Mouse (Mus musculus): ENCODE measurements around the gene Kmt2b.

The Kmt2b gene

GRCm38 (mm10) chr7:30566033-30566432 is 22.5 kb downstream of the Kmt2b start:
- DNase-seq (ENCODE audit: low spot score in 2 of 2): no peak

- DNase-seq (ENCODE audit: low spot score in 2 of 2): no peak
Observed at GRCm38 (mm10) chr7:30564970-30565571, 23.5 kb downstream of the Kmt2b start, which contains the start of gene Igflr1. Gene Igflr1, plus strand, starts transcription at chr7:30565427.

- peak; percentile 53 to 54 for DNase-seq (ENCODE audit: low spot score in 2 of 2)
Observed at GRCm38 (mm10) chr7:30563906-30564280, 24.6 kb downstream of the Kmt2b start.

- DNase-seq (ENCODE audit: low spot score in 2 of 2): peak; percentile 94 to 96
Observed at GRCm38 (mm10) chr7:30563117-30563905, 25.2 kb downstream of the Kmt2b start, which contains the start of the genes U2af1l4, Gm49396 and Psenen. Gene U2af1l4, plus strand, starts transcription at chr7:30563301. Gene Gm49396, plus strand, starts transcription at chr7:30563344. Gene Psenen, minus strand, starts transcription at chr7:30563627.

DNA sequence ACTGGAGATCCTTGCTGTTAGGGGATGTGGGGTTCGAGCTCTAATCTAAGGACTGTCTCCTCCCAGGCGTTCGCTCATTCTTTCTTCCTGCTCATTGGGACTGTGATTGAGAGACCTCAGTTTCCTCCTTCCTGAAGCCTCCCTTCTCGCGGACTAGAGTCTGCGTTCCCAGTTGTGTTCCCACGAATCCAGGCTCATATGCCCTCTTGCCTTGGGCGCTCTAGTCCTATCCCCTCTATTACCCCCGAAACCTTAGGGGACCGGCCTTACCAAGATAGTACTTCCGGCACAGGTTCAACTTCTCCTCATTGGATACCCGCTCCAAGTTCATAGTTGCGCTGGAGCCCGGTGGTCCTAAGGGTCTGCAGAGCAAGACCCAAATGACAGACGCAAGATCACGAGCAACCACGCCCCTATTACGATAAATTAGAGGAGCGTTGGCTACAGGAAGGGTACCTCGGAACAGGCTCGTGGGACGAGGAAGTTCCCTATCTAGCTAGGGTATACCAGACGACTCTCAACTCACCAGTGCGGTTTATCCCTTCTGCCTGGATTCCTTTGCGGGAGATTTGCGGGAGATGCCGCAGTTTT is 25.9 kb downstream of the Kmt2b start:
- DNase-seq (ENCODE audit: low spot score in 2 of 2): no peak

- DNase-seq (ENCODE audit: low spot score in 2 of 2): no peak
Observed at GRCm38 (mm10) chr7:30560296-30560695, 28.2 kb downstream of the Kmt2b start.

DNA sequence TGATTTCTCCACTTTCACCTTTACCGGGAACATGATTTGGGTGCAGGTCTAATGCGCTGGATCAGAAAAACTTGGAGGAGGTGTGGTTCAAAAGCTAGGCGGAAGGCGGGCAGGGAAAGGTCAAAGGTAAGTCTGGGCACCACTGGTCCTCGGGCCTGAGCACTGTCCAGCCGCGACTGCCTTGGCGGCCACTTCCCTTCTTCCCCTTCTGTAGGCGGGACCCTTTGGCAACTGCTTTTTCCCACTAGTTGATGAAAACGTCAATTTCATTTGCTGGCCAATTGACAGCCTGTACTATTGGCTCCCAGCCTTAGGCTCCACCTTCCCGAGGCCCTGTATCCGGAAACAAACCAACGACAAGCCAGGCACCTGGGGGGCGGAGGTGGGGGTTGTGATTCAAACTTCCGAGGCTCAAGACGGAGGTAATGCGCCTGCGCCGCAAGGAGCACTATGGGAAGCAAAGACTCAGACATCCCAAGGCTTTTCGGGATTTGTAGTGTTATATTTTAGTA is 29.0 kb downstream of the Kmt2b start, which contains the start of gene Lin37:
Lin37 (minus strand) TSS at position 396 of the 512 bp plus-strand sequence.
- peak; percentile 91 to 93 for DNase-seq (ENCODE audit: low spot score in 2 of 2)

GRCm38 (mm10) chr7:30558656-30559442 is 29.7 kb downstream of the Kmt2b start:
- no peak for DNase-seq (ENCODE audit: low spot score in 2 of 2)

GRCm38 (mm10) chr7:30557901-30558514 is 30.5 kb downstream of the Kmt2b start:
- no peak for DNase-seq (ENCODE audit: low spot score in 2 of 2)

DNA sequence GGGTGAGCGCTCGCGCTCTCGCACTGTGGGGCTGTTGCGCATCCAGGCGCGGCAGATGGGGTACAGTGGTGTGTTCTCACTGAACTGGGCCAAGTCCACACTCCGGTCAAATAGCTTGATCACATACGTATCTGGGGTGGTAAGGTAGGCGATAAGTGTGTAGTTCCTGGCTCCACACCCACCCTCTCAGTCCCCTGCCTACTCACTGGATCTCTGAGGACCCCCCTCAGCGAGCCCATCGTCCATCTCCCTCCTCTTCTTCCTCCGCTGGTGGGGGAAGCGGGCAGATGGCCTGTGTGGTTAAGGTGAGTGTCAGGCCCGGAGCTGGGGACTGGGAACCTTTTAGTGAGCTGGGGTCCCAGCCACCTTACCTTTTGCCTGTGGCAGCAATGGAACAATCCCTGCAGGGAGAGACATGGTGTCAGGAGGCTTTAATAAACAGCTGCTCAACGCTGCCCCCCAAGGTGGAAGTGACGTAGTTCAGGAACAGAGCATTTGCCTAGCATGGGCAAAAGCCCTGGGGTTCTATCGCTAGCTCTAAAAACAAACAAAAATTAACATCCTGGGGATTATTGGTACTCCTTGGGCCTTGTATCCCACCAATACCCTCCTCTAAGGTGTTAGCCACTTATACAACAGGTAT is 31.5 kb downstream of the Kmt2b start:
- DNase-seq (ENCODE audit: low spot score in 2 of 2): peak in 1 of 2 experiments; percentile 34

GRCm38 (mm10) chr7:30553810-30554584 is 34.5 kb downstream of the Kmt2b start:
- no peak for DNase-seq (ENCODE audit: low spot score in 2 of 2)

- DNase-seq (ENCODE audit: low spot score in 2 of 2): no peak
Observed at GRCm38 (mm10) chr7:30553021-30553589, 35.4 kb downstream of the Kmt2b start.

- peak; percentile 94 for DNase-seq (ENCODE audit: low spot score in 2 of 2)
Observed at GRCm38 (mm10) chr7:30552102-30553020, 36.2 kb downstream of the Kmt2b start, which contains the start of the genes Hspb6 and Proser3. Gene Hspb6, plus strand, starts transcription at chr7:30552178. Gene Proser3, minus strand, starts transcription at chr7:30552299.

DNA sequence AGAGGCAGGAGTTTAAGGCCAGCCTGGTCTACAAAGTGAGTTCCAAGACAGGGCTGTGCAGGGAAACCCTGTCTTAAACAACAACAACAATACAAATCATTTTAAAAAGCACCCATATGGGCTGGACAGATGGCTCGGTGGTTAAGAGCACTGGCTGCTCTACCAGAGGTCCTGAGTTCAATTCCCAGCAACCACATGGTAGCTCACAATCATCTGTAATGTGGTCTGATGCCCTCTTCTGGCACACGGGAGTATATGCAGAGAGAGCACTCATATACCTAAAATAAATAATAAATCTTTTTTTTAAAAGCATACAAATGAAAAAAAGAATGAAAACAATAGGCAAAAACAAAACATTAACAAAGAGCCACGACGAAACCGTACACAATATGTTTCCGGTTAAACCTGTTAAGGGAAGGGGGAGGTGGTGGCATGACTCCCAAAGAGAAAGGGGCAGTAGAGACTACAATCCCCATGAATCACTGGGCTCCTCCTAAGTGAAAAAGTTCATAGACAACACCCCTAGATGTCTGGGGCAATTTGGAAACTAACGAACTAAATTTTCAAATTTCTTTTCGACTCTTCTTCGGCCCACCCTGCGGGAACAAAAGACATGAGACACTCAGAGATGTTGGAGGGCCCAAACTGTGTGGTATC is 37.0 kb downstream of the Kmt2b start:
- no peak for DNase-seq (ENCODE audit: low spot score in 2 of 2)

DNA sequence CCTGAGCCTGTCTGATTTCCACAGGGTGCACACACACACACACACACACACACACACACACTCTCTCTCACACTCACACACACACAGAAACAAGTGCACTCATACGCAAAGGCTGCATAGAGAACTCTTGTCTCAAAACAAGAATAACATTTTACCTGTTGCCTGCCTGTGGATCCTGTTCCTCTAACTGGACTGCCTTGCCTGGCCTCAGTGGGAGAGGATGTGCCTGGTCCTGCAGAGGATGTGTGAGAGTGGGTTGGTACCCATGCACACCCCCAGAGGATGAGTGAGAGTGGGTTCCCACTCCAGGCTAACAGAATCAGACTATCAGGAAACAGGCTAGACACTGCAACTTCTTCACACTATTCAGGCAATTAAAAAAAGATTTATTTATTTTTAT is 37.9 kb downstream of the Kmt2b start:
- DNase-seq (ENCODE audit: low spot score in 2 of 2): no peak

DNA sequence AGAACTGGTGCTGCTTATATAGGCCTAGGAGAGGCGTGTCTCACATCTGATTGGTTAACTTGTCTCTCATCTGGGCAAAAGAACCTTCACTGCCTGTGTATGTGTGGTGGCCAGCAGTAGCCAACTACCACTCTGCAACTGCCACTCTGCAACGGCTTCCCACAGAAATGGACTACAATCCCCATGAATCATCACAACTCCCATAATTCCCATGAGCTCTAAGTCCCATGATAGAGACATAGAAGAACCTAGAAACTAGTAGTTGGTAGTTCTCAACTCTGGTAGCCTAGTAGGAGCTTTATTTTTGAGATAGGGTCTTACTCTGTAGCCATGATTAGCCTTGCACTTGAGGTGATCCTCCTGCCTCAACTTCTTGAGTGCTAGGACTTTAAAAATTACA is 38.6 kb downstream of the Kmt2b start:
- DNase-seq (ENCODE audit: low spot score in 2 of 2): no peak

DNA sequence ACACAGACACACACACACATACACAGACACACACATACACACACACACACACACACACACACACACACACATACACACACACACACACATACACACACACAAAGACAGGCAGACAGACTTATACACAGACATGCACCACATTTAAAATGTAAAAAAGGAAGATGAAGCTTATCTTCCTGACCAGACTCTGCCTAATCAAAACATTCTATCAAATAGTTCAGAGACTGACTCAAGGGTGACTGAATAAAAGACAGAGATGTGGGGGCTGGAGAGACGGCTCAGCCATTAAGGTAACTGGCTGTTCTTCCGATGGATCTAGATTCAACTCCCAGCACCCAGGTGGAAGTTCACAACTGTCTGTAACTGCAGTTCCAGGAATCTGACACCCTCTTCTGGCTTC is 44.2 kb downstream of the Kmt2b start:
- DNase-seq (ENCODE audit: low spot score in 2 of 2): no peak

GRCm38 (mm10) chr7:30540572-30540971 is 48.0 kb downstream of the Kmt2b start:
- DNase-seq (ENCODE audit: low spot score in 2 of 2): no peak

Measured in natural killer cell, adult 2 months (primary cell).